Mouse (Mus musculus): ENCODE data around the gene Spag7.

Gene Spag7

GRCm38 (mm10) chr11:70679894-70680293 lies 10.7 kb upstream of the Spag7 start:
- no peak for DNase-seq

- no peak for DNase-seq
Measured at GRCm38 (mm10) chr11:70679361-70679760, 10.1 kb upstream of the Spag7 start.

- no peak for DNase-seq
Measured at GRCm38 (mm10) chr11:70678576-70678975, 9.4 kb upstream of the Spag7 start.

GRCm38 (mm10) chr11:70678092-70678491 lies 8.9 kb upstream of the Spag7 start:
- DNase-seq = no peak

GRCm38 (mm10) chr11:70674501-70674900 lies 5.3 kb upstream of the Spag7 start:
- no peak for DNase-seq

- no peak for DNase-seq
Measured at GRCm38 (mm10) chr11:70674014-70674413, 4.8 kb upstream of the Spag7 start.

GRCm38 (mm10) chr11:70671333-70672047 lies 2.3 kb upstream of the Spag7 start:
- no peak for DNase-seq

GRCm38 (mm10) chr11:70670483-70670882 lies 1.3 kb upstream of the Spag7 start:
- DNase-seq = peak in 1 of 2 experiments; percentile 46

- DNase-seq = peak; percentile 92 to 93
Measured at GRCm38 (mm10) chr11:70669582-70670345, 548 bp upstream of the Spag7 start.

GRCm38 (mm10) chr11:70668335-70668770 lies 863 bp downstream of the Spag7 start:
- DNase-seq = no peak

GRCm38 (mm10) chr11:70667271-70668150 lies 1.7 kb downstream of the Spag7 start:
- DNase-seq = no peak

- DNase-seq = no peak
Measured at GRCm38 (mm10) chr11:70666687-70667086, 2.5 kb downstream of the Spag7 start.

GRCm38 (mm10) chr11:70664741-70665140 lies 4.5 kb downstream of the Spag7 start:
- DNase-seq = no peak

GRCm38 (mm10) chr11:70663957-70664356 lies 5.3 kb downstream of the Spag7 start:
- no peak for DNase-seq

- DNase-seq = no peak
Measured at GRCm38 (mm10) chr11:70663101-70663500, 6.1 kb downstream of the Spag7 start.

- DNase-seq = no peak
Measured at GRCm38 (mm10) chr11:70660571-70660970, 8.6 kb downstream of the Spag7 start.

- peak in 1 of 2 experiments; percentile 10 for DNase-seq
Measured at GRCm38 (mm10) chr11:70658942-70659341, 10.3 kb downstream of the Spag7 start.

GRCm38 (mm10) chr11:70658521-70658920 lies 10.7 kb downstream of the Spag7 start:
- DNase-seq = peak in 1 of 2 experiments; percentile 11

GRCm38 (mm10) chr11:70657991-70658390 lies 11.2 kb downstream of the Spag7 start:
- no peak for DNase-seq

GRCm38 (mm10) chr11:70657573-70657972 lies 11.6 kb downstream of the Spag7 start:
- no peak for DNase-seq

- no peak for DNase-seq
Measured at GRCm38 (mm10) chr11:70656964-70657363, 12.3 kb downstream of the Spag7 start, which contains the start of gene Eno3. TSS of gene Eno3 (plus strand) at chr11:70657202.

- DNase-seq = no peak
Measured at GRCm38 (mm10) chr11:70656456-70656927, 12.7 kb downstream of the Spag7 start.
